Mouse (Mus musculus): ENCODE results near the gene Klf13.

Klf13 gene

GRCm38 (mm10) chr7:63947514-63948487 is 9.1 kb upstream of the Klf13 start:
- DNase-seq, result no peak

GRCm38 (mm10) chr7:63943946-63944345 is 5.2 kb upstream of the Klf13 start:
- DNase-seq, result no peak

- no peak for DNase-seq
Measured at GRCm38 (mm10) chr7:63941501-63941900, 2.8 kb upstream of the Klf13 start.

GRCm38 (mm10) chr7:63941050-63941449 is 2.3 kb upstream of the Klf13 start:
- no peak for DNase-seq

- DNase-seq, result no peak
Measured at GRCm38 (mm10) chr7:63940321-63940720, 1.6 kb upstream of the Klf13 start.

- peak; percentile 87 for DNase-seq
Measured at GRCm38 (mm10) chr7:63939397-63939951, 759 bp upstream of the Klf13 start.

- no peak for DNase-seq
Measured at GRCm38 (mm10) chr7:63938066-63938913, 425 bp downstream of the Klf13 start.

GRCm38 (mm10) chr7:63937236-63938065 is 1.3 kb downstream of the Klf13 start:
- peak; percentile 93 for DNase-seq

GRCm38 (mm10) chr7:63936986-63937235 is 1.8 kb downstream of the Klf13 start:
- DNase-seq, result no peak

GRCm38 (mm10) chr7:63936188-63936985 is 2.3 kb downstream of the Klf13 start:
- DNase-seq, result peak; percentile 90

GRCm38 (mm10) chr7:63935809-63936187 is 2.9 kb downstream of the Klf13 start:
- no peak for DNase-seq

- no peak for DNase-seq
Measured at GRCm38 (mm10) chr7:63934530-63934929, 4.2 kb downstream of the Klf13 start.

- DNase-seq, result no peak
Measured at GRCm38 (mm10) chr7:63933905-63934304, 4.8 kb downstream of the Klf13 start.

- no peak for DNase-seq
Measured at GRCm38 (mm10) chr7:63932461-63932860, 6.3 kb downstream of the Klf13 start.

GRCm38 (mm10) chr7:63930766-63931165 is 7.9 kb downstream of the Klf13 start:
- peak; percentile 34 for DNase-seq

GRCm38 (mm10) chr7:63930132-63930531 is 8.6 kb downstream of the Klf13 start:
- DNase-seq, result no peak

- peak; percentile 79 for DNase-seq
Measured at GRCm38 (mm10) chr7:63929080-63929479, 9.6 kb downstream of the Klf13 start.

- DNase-seq, result peak; percentile 3
Measured at GRCm38 (mm10) chr7:63927121-63927520, 11.6 kb downstream of the Klf13 start.

GRCm38 (mm10) chr7:63926492-63926891 is 12.2 kb downstream of the Klf13 start:
- peak; percentile 18 for DNase-seq

- peak; percentile 78 for DNase-seq
Measured at GRCm38 (mm10) chr7:63925413-63926360, 13.0 kb downstream of the Klf13 start.
